Mouse (Mus musculus) forebrain, embryonic 11.5 days (tissue): Measurements from ENCODE around the gene Gstt4. TPM values are rescaled to one million over a fixed set of nuclear protein-coding genes. Genes with fewer than 3 reads are reported as not detected.

ENCODE experiments used
- ATAC-seq: fragments of 200-750 bp; cut with Nextera tagmentation; replicated peaks from 2 replicates; pipeline ENCODE4 v1.8.0; 2017; ENCODE audit warnings: moderate TSS enrichment; ENCODE audit not compliant: low FRiP score
- DNase-seq: peaks from one replicate; pipeline ENCODE4 v3.0.0-alpha.2; 2017; ENCODE audit warnings: low spot score
- H3K27ac ChIP-seq: fragments of 300-500 bp; sonication (generic); 2 replicates; pipeline ENCODE4 v1.5.1; 2014; ENCODE audit warnings: low read depth, low read length
- H3K27me3 ChIP-seq: fragments of 300-500 bp; sonication (generic); 2 replicates; pipeline ENCODE4 v1.6.1; 2014; ENCODE audit warnings: mild to moderate bottlenecking, low read length, mixed read lengths; ENCODE audit not compliant: control insufficient read depth, insufficient read depth
- H3K36me3 ChIP-seq: fragments of 300-500 bp; sonication (generic); 2 replicates; pipeline ENCODE4 v1.6.1; 2014; ENCODE audit warnings: mild to moderate bottlenecking, low read length, moderate library complexity, mixed read lengths; ENCODE audit not compliant: control insufficient read depth, insufficient read depth
- H3K4me1 ChIP-seq: fragments of 300-500 bp; sonication (generic); replicated peaks from 2 replicates; pipeline ENCODE4 v1.6.1; 2014; ENCODE audit warnings: low read length, mixed read lengths; ENCODE audit not compliant: control insufficient read depth, insufficient read depth
- H3K4me2 ChIP-seq: fragments of 300-500 bp; sonication (generic); 2 replicates; pipeline ENCODE4 v1.6.1; 2014; ENCODE audit warnings: low read depth, mild to moderate bottlenecking, low read length, moderate library complexity, mixed read lengths; ENCODE audit not compliant: severe bottlenecking
- H3K4me3 ChIP-seq: fragments of 300-500 bp; sonication (generic); 2 replicates; pipeline ENCODE4 v1.5.1; 2014; ENCODE audit warnings: low read depth, low read length
- H3K9ac ChIP-seq: fragments of 300-500 bp; sonication (generic); 2 replicates; pipeline ENCODE4 v1.6.1; 2014; ENCODE audit warnings: low read length
- H3K9me3 ChIP-seq: fragments of 300-500 bp; sonication (generic); 2 replicates; pipeline ENCODE4 v1.6.1; 2016; ENCODE audit warnings: low read length, mixed read lengths; ENCODE audit not compliant: control insufficient read depth
- WGBS: fragments of 180-500 bp; shearing (Covaris S2); extraction: QIAGEN DNeasy Blood & Tissue Kit; methylation state at CpG from one replicate; pipeline ENCODE4 v1.1.7; 2014; 5-methylcytosine and 5-hydroxymethylcytosine counted together
- polyA plus RNA-seq: library from polyadenylated mRNA; unstranded; fragments of >200 nt; fragmentation: Nextera tagmentation; extraction: Ambion mirVana; gene quantifications from 2 replicates; pipeline ENCODE4 v1.2.1, GENCODE M21; 2014

The Gstt4 gene
- polyA plus RNA-seq, 1 experiment from 2014 or later = not detected

GRCm38 (mm10) chr10:75834250-75834649 lies 11.9 kb upstream of the Gstt4 start:
- Histone ChIP-seq H3K4me1 (peaks cover 4% of the 10 kb centered on the region), H3K36me3 (no peaks in the 10 kb centered on the region), H3K9me3 (no peaks in the 10 kb centered on the region), H3K4me2 (peak overlapping the region; percentile 57), H3K27ac (no peak overlapping the region), H3K9ac (peak overlapping the region; percentile 48; the same call in 1 of the 2 replicates), H3K4me3 (peak overlapping the region; percentile 31), H3K27me3 (peaks cover 14% of the 10 kb centered on the region; the same call in 1 of the 2 replicates)
- ATAC-seq = no peak
- 2% methylated on average over 21 of the region's 21 CpGs for WGBS
- DNase-seq = peak; percentile 82

- peaks cover 14% of the 10 kb centered on the region; the same call in 1 of the 2 replicates for H3K27me3 ChIP-seq
- peaks cover 4% of the 10 kb centered on the region for H3K4me1 ChIP-seq
- H3K27ac ChIP-seq = no peak overlapping the region
- no peak for DNase-seq
- ATAC-seq = no peak
- H3K9me3 ChIP-seq = no peaks in the 10 kb centered on the region
- no peaks in the 10 kb centered on the region for H3K36me3 ChIP-seq
- WGBS = 17% methylated on average over 21 of the region's 21 CpGs
- H3K4me3 ChIP-seq = peak overlapping the region; percentile 31
- peak overlapping the region; percentile 48 for H3K9ac ChIP-seq
- H3K4me2 ChIP-seq = peak overlapping the region; percentile 57
Measured at GRCm38 (mm10) chr10:75833456-75834080, 11.2 kb upstream of the Gstt4 start.

DNA sequence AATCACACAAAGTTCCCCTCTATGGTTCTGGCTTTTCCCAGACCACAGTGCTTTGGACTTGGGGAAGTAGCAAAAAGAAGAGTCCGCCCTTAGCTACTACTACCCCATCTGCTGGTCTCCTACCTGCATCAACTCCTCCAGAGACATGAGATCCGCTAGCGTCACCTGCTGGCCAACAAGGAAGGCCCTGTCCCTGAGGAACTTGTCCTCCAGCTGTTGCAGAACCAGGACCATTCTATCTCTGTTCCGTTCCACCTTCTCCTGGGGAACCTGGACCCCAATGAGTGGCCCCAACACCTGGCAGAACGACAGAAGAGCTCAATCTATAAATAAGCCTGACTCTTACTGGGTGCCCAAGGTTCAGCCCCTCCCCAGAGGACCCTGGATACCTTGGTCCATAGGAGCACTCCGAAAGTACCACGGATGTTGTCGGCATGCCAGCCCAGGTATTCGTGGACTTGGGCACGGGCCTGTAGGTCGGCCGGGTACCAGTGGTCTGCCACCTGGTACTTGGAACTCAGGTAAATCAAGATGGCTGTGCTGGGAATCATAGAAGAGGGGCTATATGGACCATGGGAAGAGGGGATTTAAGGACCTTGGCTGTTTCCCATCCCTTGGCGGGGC lies 10.0 kb upstream of the Gstt4 start:
- H3K4me2 ChIP-seq = no peak overlapping the region
- peaks cover 4% of the 10 kb centered on the region for H3K4me1 ChIP-seq
- H3K36me3 ChIP-seq = no peaks in the 10 kb centered on the region
- H3K4me3 ChIP-seq = no peak overlapping the region
- 70% methylated on average over 13 of the region's 13 CpGs for whole genome bisulfite sequencing
- no peaks in the 10 kb centered on the region for H3K9me3 ChIP-seq
- peaks cover 14% of the 10 kb centered on the region; the same call in 1 of the 2 replicates for H3K27me3 ChIP-seq
- H3K9ac ChIP-seq = no peak overlapping the region
- DNase-seq (no peak), ATAC-seq (no peak)
- H3K27ac ChIP-seq = no peak overlapping the region

GRCm38 (mm10) chr10:75830275-75830670 lies 7.9 kb upstream of the Gstt4 start:
- ATAC-seq (no peak), DNase-seq (no peak)
- H3K4me3 ChIP-seq = no peak overlapping the region
- no peak overlapping the region for H3K9ac ChIP-seq
- 86% methylated on average over 2 of the region's 2 CpGs for WGBS
- H3K9me3 ChIP-seq = no peaks in the 10 kb centered on the region
- no peak overlapping the region for H3K4me2 ChIP-seq
- H3K27ac ChIP-seq = no peak overlapping the region
- peaks cover 13% of the 10 kb centered on the region; the same call in 1 of the 2 replicates for H3K27me3 ChIP-seq
- no peaks in the 10 kb centered on the region for H3K36me3 ChIP-seq
- peaks cover 4% of the 10 kb centered on the region; the same call in 1 of the 2 replicates for H3K4me1 ChIP-seq

DNA sequence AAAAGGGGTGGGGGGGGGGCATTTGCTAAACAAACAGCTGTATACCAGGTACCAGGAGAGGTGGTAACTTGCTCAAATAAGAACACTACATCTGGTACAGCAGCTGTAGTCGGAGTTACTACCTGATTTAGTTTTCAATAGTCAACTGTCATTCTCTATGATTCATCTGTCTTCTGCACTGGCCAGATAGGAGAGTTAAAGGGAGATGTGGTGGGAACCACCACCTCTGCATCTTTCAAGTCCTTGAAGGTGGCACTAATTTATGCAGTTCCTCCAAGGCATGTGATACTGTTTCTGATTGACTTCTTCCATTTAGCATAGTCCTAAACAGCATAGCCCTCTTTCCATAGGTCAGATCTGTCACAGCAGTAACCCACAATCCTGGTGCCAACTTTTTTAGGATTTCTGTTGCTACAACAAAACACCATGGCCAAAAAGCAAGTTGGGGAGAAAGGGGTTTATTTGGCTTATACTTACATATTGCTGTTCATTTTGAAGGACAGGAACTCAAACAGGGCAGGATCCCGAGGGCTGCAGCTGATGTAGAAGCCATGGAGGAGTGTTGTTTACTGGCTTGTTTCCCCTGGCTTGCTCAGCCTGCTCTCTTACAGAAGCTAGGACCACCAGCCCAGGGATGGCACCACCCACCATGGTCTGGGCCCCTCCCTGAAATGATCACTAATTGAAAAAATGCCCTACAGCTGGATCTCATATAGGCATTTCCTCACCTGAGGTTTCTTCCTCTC lies 7.4 kb upstream of the Gstt4 start:
- no peak overlapping the region for H3K4me3 ChIP-seq
- no peaks in the 10 kb centered on the region for H3K36me3 ChIP-seq
- WGBS = 79% methylated on average over 2 of the region's 2 CpGs
- no peaks in the 10 kb centered on the region for H3K9me3 ChIP-seq
- no peak for DNase-seq
- H3K4me2 ChIP-seq = no peak overlapping the region
- H3K27me3 ChIP-seq = peaks cover 9% of the 10 kb centered on the region; the same call in 1 of the 2 replicates
- no peak overlapping the region for H3K27ac ChIP-seq
- no peak for ATAC-seq
- H3K4me1 ChIP-seq = peaks cover 4% of the 10 kb centered on the region; the same call in 1 of the 2 replicates
- H3K9ac ChIP-seq = no peak overlapping the region

DNA sequence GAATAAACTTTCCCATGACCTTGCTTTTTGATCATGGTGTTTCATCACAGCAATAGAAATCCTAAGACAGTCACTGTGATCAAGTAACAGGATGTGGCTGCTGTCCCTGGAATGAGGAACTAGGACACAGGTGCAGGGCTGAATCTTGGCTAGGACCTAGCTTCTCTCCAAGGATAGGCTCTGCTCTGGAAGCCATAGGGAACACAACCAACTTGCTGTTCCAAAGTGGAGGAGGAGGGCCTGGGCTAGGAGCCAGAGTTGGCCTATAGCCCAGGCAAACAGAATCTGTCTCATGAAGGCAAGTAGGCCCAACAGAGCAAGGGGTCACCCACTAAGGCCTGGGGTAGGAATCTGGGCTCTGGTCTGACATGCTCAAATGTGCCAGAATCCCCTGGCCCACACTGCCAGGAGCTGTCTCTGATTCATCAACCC lies 6.2 kb upstream of the Gstt4 start:
- Histone ChIP-seq H3K27ac (no peak overlapping the region), H3K4me1 (peaks cover 3% of the 10 kb centered on the region; the same call in 1 of the 2 replicates), H3K36me3 (no peaks in the 10 kb centered on the region), H3K4me2 (no peak overlapping the region), H3K9ac (no peak overlapping the region), H3K9me3 (no peaks in the 10 kb centered on the region), H3K27me3 (peaks cover 2% of the 10 kb centered on the region; the same call in 1 of the 2 replicates), H3K4me3 (no peak overlapping the region)
- ATAC-seq (no peak), DNase-seq (no peak)

DNA sequence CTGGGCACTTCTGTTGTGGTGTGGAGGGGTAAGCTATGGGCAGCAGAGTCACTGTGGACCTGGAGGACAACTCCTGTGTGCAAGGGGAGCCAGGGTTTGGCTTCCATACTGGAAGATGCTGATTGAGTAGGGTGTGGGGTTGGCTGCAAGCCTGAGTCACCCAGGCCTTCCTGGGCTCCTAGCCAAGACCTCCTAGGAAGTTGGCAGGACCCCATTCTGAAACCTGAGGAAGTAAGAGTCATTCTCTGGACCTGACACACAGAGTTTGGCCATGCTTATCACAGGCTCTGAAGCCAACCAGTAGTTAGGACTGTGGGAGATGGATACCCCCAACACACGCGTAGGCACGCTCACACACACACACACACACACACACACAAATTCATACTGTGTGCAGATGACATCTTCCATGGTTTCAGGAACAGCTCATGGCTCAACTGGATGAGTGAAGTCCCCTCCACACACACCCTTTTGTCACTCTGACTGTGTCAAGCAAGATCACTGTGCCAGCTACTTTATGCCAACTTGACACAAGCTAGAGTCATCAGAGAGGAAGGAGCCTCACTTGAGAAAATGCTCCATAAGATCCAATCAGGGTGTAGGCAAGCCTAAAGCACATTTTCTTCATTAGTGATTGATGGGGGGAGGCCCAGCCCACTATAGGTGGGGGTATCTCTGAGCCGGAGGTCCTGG lies 5.5 kb upstream of the Gstt4 start:
- no peaks in the 10 kb centered on the region for H3K36me3 ChIP-seq
- H3K27me3 ChIP-seq = no peaks in the 10 kb centered on the region
- no peak overlapping the region for H3K27ac ChIP-seq
- H3K4me2 ChIP-seq = no peak overlapping the region
- 94% methylated on average over 4 of the region's 4 CpGs for WGBS
- DNase-seq (no peak), ATAC-seq (no peak)
- no peaks in the 10 kb centered on the region for H3K9me3 ChIP-seq
- no peak overlapping the region for H3K4me3 ChIP-seq
- no peaks in the 10 kb centered on the region for H3K4me1 ChIP-seq
- H3K9ac ChIP-seq = no peak overlapping the region

GRCm38 (mm10) chr10:75824530-75824929 lies 2.2 kb upstream of the Gstt4 start:
- Histone ChIP-seq H3K4me1 (no peaks in the 10 kb centered on the region), H3K9me3 (no peaks in the 10 kb centered on the region), H3K4me3 (no peak overlapping the region), H3K4me2 (no peak overlapping the region), H3K27me3 (no peaks in the 10 kb centered on the region), H3K27ac (no peak overlapping the region), H3K9ac (no peak overlapping the region), H3K36me3 (no peaks in the 10 kb centered on the region)
- ATAC-seq = no peak
- WGBS = 90% methylated on average over 4 of the region's 4 CpGs
- DNase-seq = no peak
